Mouse (Mus musculus): ENCODE results near the gene Adm.
A peak's percentile ranks its signal among the peaks of the same experiment; 100 is the strongest.

Adm gene

DNA sequence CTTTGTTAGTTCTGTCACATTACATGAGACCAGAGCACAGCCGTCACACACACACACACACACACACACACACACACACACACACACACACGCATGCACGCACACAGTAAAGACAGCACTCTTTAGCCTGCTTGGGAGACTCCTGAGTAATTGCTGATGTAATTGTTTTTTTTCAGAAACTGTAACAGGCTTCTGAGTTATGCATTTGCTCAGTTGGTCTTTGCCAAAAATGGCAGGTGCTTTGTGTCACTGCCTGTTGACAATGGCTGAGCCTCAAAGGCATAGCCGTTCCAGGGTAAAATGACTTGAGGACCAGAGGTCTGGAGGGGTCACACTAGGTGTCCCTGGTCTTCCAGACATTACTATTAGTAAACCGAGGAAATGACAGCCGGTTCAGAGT is 40.8 kb downstream of the Adm start:
- peak; percentile 20 for DNase-seq

DNA sequence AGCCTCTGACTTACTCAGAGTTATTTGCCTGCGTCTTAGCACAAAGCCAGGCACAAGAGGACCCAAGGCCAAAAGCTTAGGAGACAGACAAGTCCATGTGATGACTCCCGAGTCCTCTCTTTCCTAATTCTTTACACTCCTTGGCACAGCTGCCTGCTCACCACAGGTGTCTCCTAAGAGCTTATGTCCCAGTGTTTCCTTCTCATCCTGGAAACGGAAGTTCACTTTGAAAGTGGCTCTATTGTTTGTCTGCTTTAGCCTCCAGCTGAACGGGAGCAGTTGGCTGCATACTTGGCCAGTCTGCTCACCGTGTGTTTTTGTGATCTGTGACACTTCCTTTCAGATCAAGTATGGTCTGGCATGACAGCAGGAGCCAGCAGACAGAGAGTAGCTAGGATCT is 41.3 kb downstream of the Adm start:
- DNase-seq: peak; percentile 16

DNA sequence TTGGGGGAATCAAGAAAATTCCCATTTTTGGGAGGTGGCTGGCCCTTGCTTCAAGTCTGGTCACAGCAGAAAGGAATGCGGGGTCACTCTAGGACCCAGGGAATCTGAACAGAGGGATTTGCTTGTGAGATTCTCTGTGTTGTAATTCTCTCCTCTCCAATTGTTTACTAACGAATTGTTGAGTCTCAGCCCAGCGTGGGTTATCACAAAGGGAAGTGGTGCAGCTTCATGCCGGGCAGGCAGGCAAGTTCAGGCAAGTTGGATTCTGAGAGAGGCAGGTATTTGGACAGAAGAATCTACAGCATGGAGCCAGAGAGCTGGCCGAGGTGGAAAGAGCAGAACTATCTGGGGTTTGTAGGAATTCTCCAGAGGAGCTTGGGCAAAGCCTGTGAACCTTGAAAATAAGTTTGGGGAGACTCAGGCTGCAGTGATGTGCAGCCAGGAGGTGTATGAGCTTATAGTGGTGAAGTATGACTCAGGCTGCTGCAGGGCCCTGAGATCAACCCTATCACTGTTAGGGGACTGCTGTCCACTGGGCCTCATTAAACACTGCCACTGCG is 43.7 kb downstream of the Adm start:
- no peak for DNase-seq

Data from cerebellum, adult 11-12 months (tissue).